Mouse (Mus musculus) stomach, embryonic 14.5 days (tissue): ENCODE data around the gene Rhebl1. TPM values are rescaled to one million over a fixed set of nuclear protein-coding genes. Genes with fewer than 3 reads are reported as not detected.
A peak's percentile ranks its signal among the peaks of the same experiment; 100 is the strongest.
"Not testable (repeated sequence)": the region's sequence is repeated elsewhere in the genome, so short reads cannot be mapped to it uniquely, and the experiment has no call there.

ENCODE experiments used
- ATAC-seq: fragments of 200-750 bp; cut with Nextera tagmentation; 2 replicates; pipeline ENCODE4 v1.8.0; 2017; ENCODE audit warnings: low read depth, moderate TSS enrichment; ENCODE audit not compliant: insufficient number of reproducible peaks, insufficient read depth, low FRiP score
- H3K27ac ChIP-seq: fragments of 300-500 bp; sonication (generic); 2 replicates; pipeline ENCODE4 v1.5.1; 2014; ENCODE audit warnings: mild to moderate bottlenecking, low read length, moderate library complexity, mixed read lengths
- H3K27me3 ChIP-seq: fragments of 300-500 bp; sonication (generic); 2 replicates; pipeline ENCODE4 v1.6.1; 2014; ENCODE audit warnings: low read length, control low read depth, mixed read lengths; ENCODE audit not compliant: control insufficient read depth, insufficient read depth
- H3K36me3 ChIP-seq: fragments of 300-500 bp; sonication (generic); 2 replicates; pipeline ENCODE4 v1.6.1; 2014; ENCODE audit warnings: mild to moderate bottlenecking, control low read depth, low read length, moderate library complexity, mixed read lengths; ENCODE audit not compliant: control insufficient read depth, insufficient read depth
- H3K4me1 ChIP-seq: fragments of 300-500 bp; sonication (generic); 2 replicates; pipeline ENCODE4 v1.6.1; 2014; ENCODE audit warnings: low read length, control low read depth, mixed read lengths; ENCODE audit not compliant: control insufficient read depth, insufficient read depth
- H3K4me2 ChIP-seq: fragments of 300-500 bp; sonication (generic); replicated peaks from 2 replicates; pipeline ENCODE4 v1.6.1; 2014; ENCODE audit warnings: low read depth, low read length, control low read depth
- H3K4me3 ChIP-seq: fragments of 300-500 bp; sonication (generic); 2 replicates; pipeline ENCODE4 v1.5.1; 2014; ENCODE audit warnings: low read depth, low read length, control low read depth
- H3K9ac ChIP-seq: fragments of 300-500 bp; sonication (generic); replicated peaks from 2 replicates; pipeline ENCODE4 v1.6.1; 2014; ENCODE audit warnings: low read depth, mild to moderate bottlenecking, control low read depth, low read length, moderate library complexity, mixed read lengths
- H3K9me3 ChIP-seq: fragments of 300-500 bp; sonication (generic); 2 replicates; pipeline ENCODE4 v1.6.1; 2016; ENCODE audit warnings: low read depth, low read length, control low read depth; ENCODE audit not compliant: control insufficient read depth
- WGBS: fragments of 180-500 bp; shearing (Covaris S2); extraction: QIAGEN DNeasy Blood & Tissue Kit; methylation state at CpG from one replicate; pipeline ENCODE4 v1.1.7; 2014; 5-methylcytosine and 5-hydroxymethylcytosine counted together
- polyA plus RNA-seq: library from polyadenylated mRNA; unstranded; fragments of >200 nt; fragmentation: Nextera tagmentation; extraction: Ambion mirVana; gene quantifications from 2 replicates; pipeline ENCODE4 v1.2.1, GENCODE M21; 2014

The Rhebl1 gene
- polyA plus RNA-seq, 1 experiment from 2014 or later = 8.1 TPM

GRCm38 (mm10) chr15:98918499-98918895, 24.2 kb upstream of the Rhebl1 start:
- H3K36me3 ChIP-seq, H3K4me1 ChIP-seq, ATAC-seq, H3K27me3 ChIP-seq, H3K9me3 ChIP-seq: not testable (repeated sequence)
- 21% methylated on average over 8 of the region's 8 CpGs for WGBS
- H3K27ac ChIP-seq = peak overlapping the region; percentile 33; the same call in 1 of the 2 replicates
- H3K9ac ChIP-seq = peak overlapping the region; percentile 36
- H3K4me2 ChIP-seq = peak overlapping the region; percentile 54
- peak overlapping the region; percentile 53 for H3K4me3 ChIP-seq

GRCm38 (mm10) chr15:98917538-98918498, 23.5 kb upstream of the Rhebl1 start, which contains the start of gene Lmbr1l:
Gene Lmbr1l (minus strand): TSS chr15:98918231.
- peak within 1 kb of the TSS; percentile 54 for H3K4me2 ChIP-seq
- no peaks in the 10 kb centered on the region for H3K27me3 ChIP-seq
- under 1% methylated on average over 75 of the region's 82 CpGs for WGBS
- peaks cover 9% of the 10 kb centered on the region for H3K4me1 ChIP-seq
- ATAC-seq = peak; percentile 98
- peaks cover 7% of the 10 kb centered on the region; the same call in 1 of the 2 replicates for H3K36me3 ChIP-seq
- H3K9me3 ChIP-seq = no peaks in the 10 kb centered on the region
- H3K4me3 ChIP-seq = peak within 1 kb of the TSS; percentile 53
- peak within 1 kb of the TSS; percentile 96 for H3K27ac ChIP-seq
- peak within 1 kb of the TSS; percentile 70 for H3K9ac ChIP-seq

- H3K4me1 ChIP-seq = peaks cover 9% of the 10 kb centered on the region
- H3K4me2 ChIP-seq = peak overlapping the region; percentile 54
- H3K9ac ChIP-seq = peak overlapping the region; percentile 70
- H3K36me3 ChIP-seq = peaks cover 15% of the 10 kb centered on the region
- peak overlapping the region; percentile 53 for H3K4me3 ChIP-seq
- WGBS = under 1% methylated on average over 14 of the region's 14 CpGs
- H3K27ac ChIP-seq = peak overlapping the region; percentile 96
- H3K27me3 ChIP-seq = no peaks in the 10 kb centered on the region
- ATAC-seq = no peak
- H3K9me3 ChIP-seq = no peaks in the 10 kb centered on the region
Observed at GRCm38 (mm10) chr15:98917091-98917490, 22.8 kb upstream of the Rhebl1 start.

GRCm38 (mm10) chr15:98916016-98916415, 21.7 kb upstream of the Rhebl1 start:
- Histone ChIP-seq H3K27ac (no peak overlapping the region), H3K36me3 (peaks cover 24% of the 10 kb centered on the region), H3K4me3 (no peak overlapping the region), H3K4me1 (peaks cover 9% of the 10 kb centered on the region), H3K9me3 (no peaks in the 10 kb centered on the region), H3K9ac (no peak overlapping the region), H3K4me2 (peak overlapping the region; percentile 54; the same call in 1 of the 2 replicates), H3K27me3 (no peaks in the 10 kb centered on the region)
- WGBS = 94% methylated on average over 4 of the region's 4 CpGs
- no peak for ATAC-seq

- WGBS = 91% methylated on average over 6 of the region's 6 CpGs
- H3K4me2 ChIP-seq = no peak overlapping the region
- H3K9me3 ChIP-seq = no peaks in the 10 kb centered on the region
- H3K27me3 ChIP-seq = no peaks in the 10 kb centered on the region
- no peak overlapping the region for H3K4me3 ChIP-seq
- H3K4me1 ChIP-seq = peaks cover 9% of the 10 kb centered on the region
- no peak overlapping the region for H3K27ac ChIP-seq
- H3K36me3 ChIP-seq = peaks cover 30% of the 10 kb centered on the region
- ATAC-seq = no peak
- H3K9ac ChIP-seq = no peak overlapping the region
Observed at GRCm38 (mm10) chr15:98914903-98915302, 20.6 kb upstream of the Rhebl1 start.

- Histone ChIP-seq H3K27me3 (no peaks in the 10 kb centered on the region), H3K4me1 (no peaks in the 10 kb centered on the region), H3K4me2 (no peak overlapping the region), H3K36me3 (peaks cover 9% of the 10 kb centered on the region), H3K4me3 (no peak overlapping the region), H3K9ac (no peak overlapping the region), H3K9me3 (no peaks in the 10 kb centered on the region), H3K27ac (no peak overlapping the region)
- no peak for ATAC-seq
- WGBS = 24% methylated on average over 10 of the region's 10 CpGs
Observed at GRCm38 (mm10) chr15:98904692-98905091, 10.4 kb upstream of the Rhebl1 start.

GRCm38 (mm10) chr15:98902600-98902999, 8.3 kb upstream of the Rhebl1 start:
- no peak for ATAC-seq
- Histone ChIP-seq H3K4me1 (peaks cover 6% of the 10 kb centered on the region; the same call in 1 of the 2 replicates), H3K36me3 (peaks cover 6% of the 10 kb centered on the region), H3K4me3 (no peak overlapping the region), H3K9me3 (no peaks in the 10 kb centered on the region), H3K4me2 (no peak overlapping the region), H3K27ac (no peak overlapping the region), H3K9ac (no peak overlapping the region), H3K27me3 (peaks cover 10% of the 10 kb centered on the region)
- WGBS = 73% methylated on average over 2 of the region's 2 CpGs

GRCm38 (mm10) chr15:98901530-98901929, 7.2 kb upstream of the Rhebl1 start:
- Histone ChIP-seq H3K36me3 (peaks cover 6% of the 10 kb centered on the region), H3K4me3 (no peak overlapping the region), H3K4me1 (peaks cover 8% of the 10 kb centered on the region; the same call in 1 of the 2 replicates), H3K4me2 (no peak overlapping the region), H3K9me3 (no peaks in the 10 kb centered on the region), H3K27ac (no peak overlapping the region), H3K27me3 (peaks cover 19% of the 10 kb centered on the region), H3K9ac (no peak overlapping the region)
- no peak for ATAC-seq
- 81% methylated on average over 1 of the region's 1 CpGs for WGBS
